Comparison of ENCODE assay signal across 8 mouse cellular contexts in the genomic region with DNA sequence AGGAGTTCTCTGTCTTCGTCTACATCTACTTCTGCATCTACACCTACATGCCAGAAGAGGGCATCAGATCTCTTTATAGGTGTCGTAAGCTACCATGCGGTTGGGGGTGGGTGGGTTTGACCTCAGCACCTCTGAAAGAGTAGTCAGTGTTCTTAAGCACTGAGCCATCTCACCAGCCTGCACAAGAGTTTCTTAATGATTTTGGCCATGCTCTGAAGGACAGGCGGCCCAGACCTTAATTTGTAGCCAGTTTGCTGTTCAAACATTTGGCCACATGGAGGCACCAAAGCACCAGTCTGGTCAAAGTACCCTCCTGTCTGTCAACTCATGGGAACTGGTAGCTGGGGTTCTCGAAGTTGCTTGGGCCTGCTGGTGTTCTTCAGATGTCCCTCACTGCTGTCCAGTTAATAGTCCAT. TPM values are rescaled to one million over a fixed set of nuclear protein-coding genes. Genes with fewer than 3 reads are reported as not detected.
A peak's percentile ranks its signal among the peaks of the same experiment; 100 is the strongest.
DNase-seq lines count a peak whose midpoint lies in the region; ATAC-seq lines count a peak whose summit lies in the region.

No protein-coding gene starts in this region.

- 16% methylated on average over 5 of the region's 5 CpGs for WGBS in hindbrain, embryonic 13.5 days

- no peaks in the 10 kb centered on the region for H3K27me3 ChIP-seq in hindbrain, embryonic 13.5 days

- no peaks in the 10 kb centered on the region for H3K36me3 ChIP-seq in hindbrain, embryonic 13.5 days

- peak; percentile 85 for DNase-seq in NIH3T3 (ENCODE audit: low read depth)
- DNase-seq in cerebellum, postnatal 14 days = peak; percentile 84 to 85
- peak; percentile 65 for DNase-seq in frontal cortex, postnatal 25 days (ENCODE audit: low spot score in 2 of 2)
- peak; percentile 67 to 76 for DNase-seq in layer of hippocampus, postnatal 14 days (ENCODE audit: low spot score in 2 of 2)
- peak; percentile 90 for DNase-seq in lung, postnatal 10 days
- peak; percentile 67 for DNase-seq in ovary, postnatal 14 days (ENCODE audit: low spot score)
- DNase-seq in thymus, postnatal 14 days = peak; percentile 51

- no peak overlapping the region for H3K9ac ChIP-seq in hindbrain, embryonic 13.5 days

- H3K4me3 ChIP-seq in hindbrain, embryonic 13.5 days = peak overlapping the region; percentile 17; the same call in 1 of the 2 replicates

- no peaks in the 10 kb centered on the region for H3K9me3 ChIP-seq in hindbrain, embryonic 13.5 days

- H3K4me1 ChIP-seq in hindbrain, embryonic 13.5 days (replicated peaks) = no peaks in the 10 kb centered on the region

- peak; percentile 83 for ATAC-seq in hindbrain, embryonic 13.5 days (ENCODE audit: low FRiP score)

- H3K4me2 ChIP-seq in hindbrain, embryonic 13.5 days = peak overlapping the region; percentile 37

- H3K27ac ChIP-seq in hindbrain, embryonic 13.5 days = no peak overlapping the region

RNA-seq across cellular contexts. Expression of a gene that starts 31.5 kb away (rescaled TPM):
- 12.3 and 15.2 TPM in 2 replicates for polyA plus RNA-seq in hindbrain, embryonic 13.5 days (2015; fragmentation: Nextera tagmentation; extraction: Ambion mirVana)
- 10 to 100 TPM; 26.8 to 31.2 TPM for total RNA-seq in layer of hippocampus, postnatal 14 days (2021)

RNA-seq across cellular contexts. Expression of a gene that starts 54.4 kb away (rescaled TPM):
- 19.3 and 20.2 TPM in 2 replicates for polyA plus RNA-seq in hindbrain, embryonic 13.5 days (2015; fragmentation: Nextera tagmentation; extraction: Ambion mirVana)
- total RNA-seq in layer of hippocampus, postnatal 14 days (2021) = 10 to 100 TPM; 24.7 to 25.0 TPM
